Mouse (Mus musculus) left cerebral cortex, adult 18-20 months (tissue): ENCODE results near the gene Rgs6. TPM values are rescaled to one million over a fixed set of nuclear protein-coding genes. Genes with fewer than 3 reads are reported as not detected.
A peak's percentile ranks its signal among the peaks of the same experiment; 100 is the strongest.

Experiments
- DNase-seq, 2 experiments: peaks; one replicate each; pipeline ENCODE4 v3.0.0; 2021 to 2022; ENCODE audit warnings: low spot score in 2 of 2, mixed read lengths in 1 of 2
- total RNA-seq, 2 experiments: library from RNA; stranded (reverse); gene quantifications; 2 replicates each; pipeline ENCODE4 v1.2.3; 2021

The Rgs6 gene
- total RNA-seq, 2 experiments from 2014 or later: 63.9 to 70.1 TPM

DNA sequence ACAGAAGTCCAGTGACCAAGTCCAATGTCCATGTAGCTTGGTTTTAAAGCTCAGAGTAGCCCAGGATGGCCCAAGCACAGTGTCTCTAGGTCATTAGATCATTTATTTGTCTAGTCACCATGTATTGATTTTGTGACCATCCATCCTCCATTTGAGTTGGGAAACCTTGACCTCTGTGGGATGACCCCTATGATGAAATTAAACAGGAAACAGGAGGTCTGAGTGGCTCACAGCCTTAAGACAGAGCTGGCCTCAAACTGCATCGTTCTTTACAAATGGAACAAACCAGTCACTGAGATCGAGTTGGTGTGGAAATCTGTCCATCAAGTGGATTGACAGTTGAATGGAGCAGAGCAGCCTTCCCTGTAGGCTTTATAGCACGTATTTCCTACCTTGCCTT is 536.0 kb downstream of the Rgs6 start:
- no peak for DNase-seq

DNA sequence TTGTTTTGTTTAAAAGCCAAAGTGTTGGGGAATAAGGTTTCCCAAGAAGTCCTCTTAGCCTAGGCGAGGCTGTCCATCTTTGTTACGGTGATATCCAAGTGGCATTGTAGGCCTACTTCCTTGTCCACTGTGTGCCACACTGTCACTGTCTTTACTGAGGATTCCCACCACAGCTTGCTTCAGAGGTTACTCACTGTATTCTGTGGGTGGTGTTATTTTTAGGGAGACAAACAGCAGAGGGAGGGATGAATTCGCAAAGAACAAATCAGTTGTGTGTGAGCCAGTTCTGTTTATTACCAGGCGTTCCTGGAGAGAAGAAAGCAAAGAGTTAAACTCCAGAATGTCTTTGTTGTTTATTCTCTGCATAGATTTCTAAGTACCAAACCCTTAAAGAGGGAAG is 537.2 kb downstream of the Rgs6 start:
- no peak for DNase-seq

DNA sequence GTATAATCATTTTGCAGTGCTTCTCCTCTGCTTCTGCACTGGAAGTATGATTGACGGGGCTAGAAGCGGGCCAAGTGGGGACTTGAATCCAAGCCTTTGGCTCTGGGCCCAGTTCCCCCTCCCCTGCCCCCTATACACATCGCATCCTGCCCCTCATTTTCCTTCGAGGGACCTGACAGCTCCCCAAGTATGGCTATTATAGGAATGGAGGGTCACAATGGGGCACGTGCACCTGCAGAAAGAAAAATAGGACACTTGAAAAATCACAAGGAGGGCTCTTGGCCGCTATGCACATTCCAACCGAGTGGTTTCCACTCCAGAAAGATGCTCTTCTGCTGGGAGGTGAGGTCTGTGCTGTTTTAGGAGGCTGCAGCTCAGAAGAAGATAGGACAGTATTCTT is 538.8 kb downstream of the Rgs6 start:
- no peak for DNase-seq

DNA sequence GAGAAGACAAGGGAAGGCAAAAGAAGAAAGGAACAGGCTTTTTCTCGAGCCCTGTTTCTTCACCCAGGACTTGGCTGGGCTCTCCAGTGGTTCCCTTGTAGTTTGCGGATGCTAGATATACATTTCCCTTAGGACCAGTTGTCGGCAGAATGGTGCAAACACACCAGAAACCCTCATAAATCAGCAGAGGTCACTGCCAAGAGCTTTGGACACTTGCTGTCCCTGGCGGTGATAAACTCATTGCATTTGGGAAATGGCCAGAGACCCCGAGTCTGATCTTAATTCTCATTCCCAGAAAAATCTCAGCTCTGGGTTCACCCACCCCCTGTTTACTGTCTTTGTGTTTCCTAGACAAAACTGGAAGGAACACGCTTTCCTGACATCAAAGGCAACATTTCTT is 539.9 kb downstream of the Rgs6 start:
- no peak for DNase-seq

DNA sequence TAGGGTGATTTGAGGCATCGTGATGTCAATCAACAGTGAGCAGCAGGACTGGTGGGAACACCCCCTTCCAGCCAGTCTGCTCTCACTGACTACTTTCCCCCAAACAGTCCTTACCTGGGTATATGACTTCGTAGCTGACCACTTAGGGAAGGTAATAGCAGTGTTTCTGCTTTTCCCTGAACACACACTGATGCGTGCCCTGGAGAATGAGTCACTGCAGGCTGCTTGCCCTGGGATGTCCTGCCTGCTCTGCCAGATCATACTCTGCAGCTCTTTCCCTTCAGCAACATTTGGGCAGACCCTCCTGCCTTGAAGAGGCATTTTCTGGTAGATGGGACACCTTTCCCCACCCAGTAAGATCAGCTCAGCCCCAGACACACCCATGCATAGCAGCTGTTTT is 540.5 kb downstream of the Rgs6 start:
- DNase-seq: no peak

DNA sequence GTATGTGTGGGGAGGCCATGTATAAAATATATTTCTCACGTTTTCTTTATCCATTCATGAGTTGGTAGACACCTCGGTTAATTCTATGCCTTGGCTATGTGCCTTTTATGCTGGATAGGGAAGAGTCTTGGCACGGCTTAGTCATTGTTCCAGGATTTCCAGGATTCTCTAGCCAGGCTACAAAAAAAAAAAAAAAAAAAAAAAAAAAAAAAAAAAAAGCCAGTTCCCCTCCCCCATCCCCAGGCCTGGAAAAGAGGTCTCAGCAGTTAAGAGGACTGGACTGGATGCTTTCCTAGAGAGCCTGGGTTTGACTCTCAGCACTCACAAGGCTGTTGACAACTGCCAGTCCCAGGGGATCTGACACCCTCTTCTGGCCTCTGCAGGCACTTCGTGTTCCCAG is 543.3 kb downstream of the Rgs6 start:
- no peak for DNase-seq

DNA sequence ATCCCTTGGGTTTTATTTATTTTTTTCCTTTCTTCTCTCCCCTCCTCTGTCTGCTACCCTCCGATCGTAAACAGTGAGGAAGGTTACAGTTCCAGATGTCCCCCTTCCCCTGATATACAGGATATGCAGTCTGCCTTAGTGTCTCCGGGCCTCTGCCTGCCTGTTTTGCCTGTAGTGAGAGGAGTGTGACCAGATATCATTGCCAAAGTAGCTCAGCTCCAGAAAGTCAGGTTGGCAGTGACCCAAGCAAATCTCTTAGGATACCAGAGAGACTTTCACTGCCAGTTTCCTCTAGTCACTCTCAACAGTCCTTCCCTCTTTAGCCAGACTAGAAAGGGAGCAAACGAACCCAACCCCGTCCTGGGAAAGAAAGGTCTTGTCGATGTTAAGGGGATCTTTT is 545.7 kb downstream of the Rgs6 start:
- peak; percentile 41 to 48 for DNase-seq

DNA sequence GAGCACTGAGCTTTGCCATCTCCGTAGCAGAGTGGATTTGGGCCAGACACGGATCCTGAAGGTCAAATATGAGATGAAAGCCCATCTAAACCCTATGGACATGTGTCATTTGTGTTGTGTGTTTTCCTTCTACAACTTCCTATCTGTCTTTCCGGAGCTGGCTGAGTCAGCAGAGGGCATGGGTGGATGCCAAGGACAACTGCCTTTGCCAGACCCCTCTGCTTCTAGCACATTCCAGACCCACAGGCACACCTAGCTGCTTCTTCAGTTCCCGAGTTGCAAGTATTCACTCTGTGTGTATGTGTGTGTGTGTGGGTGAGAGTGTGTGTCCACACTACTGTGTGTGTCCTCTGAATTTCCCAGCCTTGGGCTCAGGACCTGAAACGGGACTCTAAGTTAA is 547.9 kb downstream of the Rgs6 start:
- DNase-seq: no peak

DNA sequence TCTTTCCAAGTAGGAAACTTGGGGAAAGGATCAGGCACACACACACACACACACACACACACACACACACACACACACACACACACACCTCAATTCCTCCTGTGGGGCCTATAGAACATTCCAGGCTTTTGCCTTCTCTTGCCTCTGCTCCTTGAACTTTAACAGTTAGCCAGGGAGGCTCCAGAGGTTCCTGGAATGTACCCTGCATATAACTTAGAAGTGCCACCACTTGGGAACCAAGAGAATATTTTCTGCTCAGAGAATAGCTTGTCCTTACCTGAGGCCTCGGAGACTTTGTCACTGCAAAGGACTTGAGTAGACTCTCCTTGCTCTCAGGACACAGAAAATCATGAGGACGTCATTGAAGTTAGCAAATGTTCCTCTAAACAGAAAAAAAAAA is 548.4 kb downstream of the Rgs6 start:
- no peak for DNase-seq

DNA sequence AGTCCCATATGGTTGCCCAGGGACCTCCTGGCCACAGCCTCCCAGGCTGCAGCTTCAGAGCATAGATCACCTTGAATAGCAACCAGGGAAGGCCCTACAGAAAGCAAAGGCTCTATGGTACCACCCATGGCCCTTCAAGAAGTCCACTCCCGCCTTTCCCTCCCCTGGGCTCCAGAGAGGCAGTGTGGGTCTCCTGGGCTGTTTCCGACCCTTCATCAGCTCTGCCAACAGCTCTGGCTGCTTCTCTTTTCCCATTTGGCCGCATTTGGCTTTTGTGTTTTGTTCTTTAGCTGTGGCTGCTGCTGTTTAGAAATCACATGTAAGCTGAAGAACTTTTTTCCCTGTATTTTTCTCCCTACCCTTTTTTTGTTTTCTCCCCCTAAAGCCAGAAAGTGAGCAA is 548.9 kb downstream of the Rgs6 start:
- no peak for DNase-seq

DNA sequence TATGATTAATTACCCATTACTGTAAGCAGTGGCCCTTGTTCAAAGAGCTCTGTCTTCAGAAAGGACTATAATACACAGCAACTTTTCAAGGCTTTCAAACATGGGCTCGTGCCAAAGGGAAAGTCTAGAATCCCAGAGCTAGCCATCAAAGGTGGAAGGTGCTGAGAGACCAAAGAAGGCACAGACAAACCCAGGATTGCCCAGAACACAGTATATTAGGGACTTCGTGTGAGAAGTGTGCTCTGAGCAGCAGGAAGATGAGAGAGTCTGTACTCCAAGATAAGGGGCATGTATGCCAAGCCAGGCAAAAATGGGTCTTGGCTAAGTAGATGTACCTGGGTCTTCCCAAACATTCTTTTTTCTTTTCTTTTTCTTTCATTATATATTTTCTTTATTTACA is 553.1 kb downstream of the Rgs6 start:
- no peak for DNase-seq

DNA sequence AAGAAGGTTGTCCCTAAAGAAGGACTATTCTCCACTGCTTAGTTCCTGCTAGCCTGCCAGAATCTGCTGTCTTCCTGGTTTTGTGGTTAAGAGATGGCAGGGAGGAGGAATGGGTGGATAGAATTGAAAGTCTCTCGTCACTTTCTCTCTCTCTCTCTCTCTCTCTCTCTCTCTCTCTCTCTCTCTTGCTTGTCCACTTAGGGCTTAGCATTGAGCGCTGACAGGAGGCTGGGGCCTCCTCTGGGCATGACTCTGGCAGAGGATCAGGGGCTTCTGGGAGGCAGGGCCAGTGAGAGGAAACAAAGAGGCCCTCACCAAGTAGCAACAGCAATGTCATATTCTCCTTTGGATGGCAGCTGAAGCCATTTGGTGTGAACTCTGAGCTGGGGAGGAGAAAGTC is 554.4 kb downstream of the Rgs6 start:
- DNase-seq: no peak

DNA sequence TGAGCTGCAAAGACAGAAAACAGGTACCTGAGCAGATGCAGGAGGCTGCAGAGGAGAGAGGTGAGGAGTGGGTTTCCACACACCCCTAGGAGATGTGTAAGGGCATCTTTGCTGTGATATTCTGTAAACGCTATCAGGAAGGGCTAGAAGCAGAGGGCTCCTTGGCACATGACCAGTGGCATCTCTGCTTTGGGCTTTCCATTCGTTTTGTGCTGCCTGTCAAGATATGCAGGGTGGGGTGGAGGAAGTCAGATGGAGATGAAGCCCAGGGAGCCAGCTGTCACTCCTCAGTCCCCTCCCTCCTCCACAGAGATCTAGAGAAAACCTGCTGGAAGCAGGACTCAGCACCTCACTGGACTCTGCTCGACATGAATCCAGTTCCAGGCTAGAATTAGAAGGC is 555.0 kb downstream of the Rgs6 start:
- no peak for DNase-seq

DNA sequence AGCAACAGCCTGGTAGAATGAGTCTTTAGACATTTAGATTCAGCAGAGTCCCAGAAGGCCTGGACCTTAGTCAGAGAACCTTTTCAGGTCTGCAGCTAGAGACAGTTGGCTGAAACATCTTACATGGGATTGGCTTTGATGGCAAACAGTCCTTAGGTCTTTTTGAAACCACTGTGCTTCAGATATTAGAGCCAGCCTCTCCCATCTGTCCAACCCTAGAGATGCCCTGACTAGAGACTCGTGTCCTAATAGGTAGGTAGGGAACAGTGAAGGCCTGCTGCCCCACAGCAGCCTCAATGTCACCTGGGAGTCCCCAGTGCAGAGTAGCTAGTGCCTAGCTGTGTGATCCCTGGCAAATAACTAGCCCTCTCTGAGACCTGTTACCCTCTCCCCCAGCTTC is 555.5 kb downstream of the Rgs6 start:
- DNase-seq: no peak

DNA sequence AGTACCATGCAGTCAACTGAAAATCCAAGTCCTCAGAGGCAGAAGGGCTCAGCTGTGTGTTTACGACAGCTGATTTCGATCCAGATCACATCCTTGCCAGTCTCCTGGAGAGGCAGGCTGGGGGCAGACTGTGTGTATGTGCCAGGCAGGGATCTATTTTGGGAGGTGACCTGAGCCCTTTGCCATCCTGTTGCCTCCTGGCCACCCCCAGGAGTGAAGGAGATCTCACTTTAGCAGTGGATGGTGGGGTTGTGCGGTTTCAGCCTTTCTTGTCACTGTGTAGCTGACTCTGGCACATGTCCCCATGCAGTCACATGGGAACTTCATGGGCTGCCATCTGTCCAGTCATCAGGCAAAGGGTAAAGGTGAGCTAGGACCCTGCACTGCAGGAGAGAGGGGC is 557.0 kb downstream of the Rgs6 start:
- DNase-seq: no peak

DNA sequence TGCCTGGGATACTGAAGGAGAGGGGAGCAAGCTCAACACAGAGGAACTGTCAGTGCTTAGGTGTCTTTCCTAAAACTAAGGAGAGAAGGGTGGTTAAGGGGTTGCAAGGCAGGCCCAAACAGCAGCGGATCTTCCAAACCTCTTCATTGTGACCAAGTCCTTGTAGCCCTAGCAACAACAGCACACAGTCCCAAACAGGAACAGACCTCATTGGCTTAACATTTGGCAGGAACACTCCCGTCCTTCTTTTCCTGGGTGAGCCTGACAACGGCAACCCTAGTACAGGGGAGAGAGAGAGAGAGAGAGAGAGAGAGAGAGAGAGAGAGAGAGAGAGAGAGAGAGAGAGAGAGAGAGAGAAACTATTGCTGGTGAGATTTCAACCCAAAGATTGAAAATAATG is 557.8 kb downstream of the Rgs6 start:
- DNase-seq: no peak

DNA sequence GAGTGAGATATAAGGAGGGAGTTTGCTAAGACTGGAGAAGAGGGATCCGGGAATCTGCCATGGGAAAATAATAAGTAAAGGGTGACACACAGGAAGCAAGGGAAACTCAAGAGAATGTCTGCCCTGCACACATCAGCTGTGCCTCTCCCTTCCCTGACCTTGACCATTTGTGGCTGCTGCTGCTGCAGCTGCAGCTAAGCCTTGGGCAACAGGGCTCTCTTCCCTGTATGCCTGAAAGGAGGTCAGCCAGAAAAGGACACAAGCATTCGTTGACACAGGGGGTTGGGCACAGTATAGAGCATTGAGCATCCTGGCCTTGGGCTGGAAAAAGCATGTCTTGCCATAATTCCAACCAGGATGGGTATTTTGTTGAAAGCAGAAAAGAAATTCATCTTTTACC is 558.8 kb downstream of the Rgs6 start:
- no peak for DNase-seq

DNA sequence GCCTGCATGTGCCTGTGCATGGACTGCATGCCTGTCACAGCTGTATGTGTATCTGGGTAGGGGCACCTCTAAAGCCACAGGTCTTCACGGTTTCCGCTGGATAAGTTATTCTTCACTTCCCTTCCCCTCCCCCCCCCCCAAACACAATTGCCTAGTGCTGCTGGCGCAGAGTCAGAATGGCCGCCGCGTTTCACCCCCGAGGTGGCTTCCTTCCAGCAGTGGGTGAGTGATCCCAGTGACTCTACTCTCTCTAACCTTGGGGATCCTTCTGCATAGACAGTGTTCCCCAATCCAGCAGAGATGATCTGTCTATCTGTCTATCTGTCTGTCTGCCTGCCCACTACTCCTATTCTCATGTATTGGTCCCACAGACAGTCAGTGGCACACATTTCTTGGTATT is 561.9 kb downstream of the Rgs6 start:
- DNase-seq: no peak

DNA sequence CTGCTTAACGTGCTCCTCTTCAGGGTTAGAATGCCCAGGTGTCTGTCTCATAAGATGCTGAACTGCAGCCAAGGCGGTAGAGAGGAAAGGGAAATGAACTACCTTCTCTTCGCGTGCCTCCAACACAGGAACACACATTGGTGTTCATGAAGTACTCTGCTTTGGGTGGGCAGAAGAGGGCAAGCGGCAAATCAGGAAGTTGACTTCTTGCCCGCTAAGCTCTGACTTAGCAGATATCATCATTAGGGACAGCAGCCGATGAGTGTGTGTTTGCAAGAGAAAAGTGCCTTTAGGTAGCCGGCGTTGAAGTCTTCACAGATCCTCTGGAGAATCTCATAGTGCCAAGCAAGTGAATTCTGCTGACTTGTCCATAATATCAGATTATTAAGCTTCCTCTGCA is 562.7 kb downstream of the Rgs6 start:
- DNase-seq: no peak

DNA sequence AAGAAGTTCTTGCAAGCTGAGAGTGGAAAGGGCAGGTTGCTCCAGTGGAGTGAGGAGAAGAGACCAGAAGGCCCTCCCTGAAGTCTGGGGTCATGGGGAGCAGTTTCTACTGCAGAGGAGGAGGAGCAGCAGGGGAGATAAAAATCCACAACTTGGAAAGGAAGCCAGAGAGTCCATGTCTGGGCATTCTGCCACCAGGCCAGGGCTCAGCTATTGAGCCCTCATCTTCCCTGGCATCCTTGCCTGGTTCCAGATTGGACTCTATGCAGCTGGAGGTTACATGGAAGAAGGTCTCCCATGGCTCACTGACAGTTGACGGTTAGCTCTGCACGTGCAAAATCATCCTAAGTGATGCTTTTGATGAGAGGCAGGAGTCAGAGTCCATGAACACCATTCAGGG is 563.4 kb downstream of the Rgs6 start:
- DNase-seq: no peak

DNA sequence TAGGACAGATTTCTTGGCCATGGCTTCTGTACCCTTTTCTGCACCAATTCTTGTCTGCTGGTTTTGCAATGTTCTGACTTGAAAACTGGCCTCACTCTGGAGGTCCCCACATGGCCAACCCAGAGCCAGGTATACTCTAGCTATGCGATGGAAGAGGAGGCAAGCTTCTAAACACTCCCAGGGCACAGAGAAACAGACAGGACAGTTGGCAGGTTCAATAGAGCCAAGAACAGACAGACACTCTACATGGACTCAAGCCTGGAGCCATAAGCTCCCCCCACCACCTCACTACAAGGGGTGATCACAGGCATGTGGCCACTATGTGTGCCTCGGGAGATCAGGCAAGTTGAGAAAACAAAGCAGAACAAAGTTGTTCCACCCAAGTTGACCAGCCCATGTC is 572.1 kb downstream of the Rgs6 start:
- no peak for DNase-seq

DNA sequence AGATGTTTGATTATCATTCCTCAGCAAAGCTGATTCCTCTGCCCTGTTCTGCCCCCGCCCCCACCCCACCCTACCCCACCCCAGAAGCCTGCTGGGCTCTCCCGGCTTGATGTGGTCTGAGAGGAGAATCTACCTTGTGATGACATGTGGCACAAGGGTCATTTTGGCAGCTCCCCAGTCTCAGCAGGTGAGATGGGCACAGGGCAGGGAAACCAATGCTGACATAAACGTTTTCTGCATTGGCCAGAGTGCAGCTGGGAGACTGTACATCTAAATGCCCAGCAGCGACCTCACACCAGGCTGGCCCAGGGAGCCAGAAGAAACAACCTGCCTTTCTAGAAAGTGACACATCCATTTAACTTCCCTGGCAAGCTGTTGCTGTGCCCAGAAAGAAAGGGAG is 572.6 kb downstream of the Rgs6 start:
- DNase-seq: no peak

DNA sequence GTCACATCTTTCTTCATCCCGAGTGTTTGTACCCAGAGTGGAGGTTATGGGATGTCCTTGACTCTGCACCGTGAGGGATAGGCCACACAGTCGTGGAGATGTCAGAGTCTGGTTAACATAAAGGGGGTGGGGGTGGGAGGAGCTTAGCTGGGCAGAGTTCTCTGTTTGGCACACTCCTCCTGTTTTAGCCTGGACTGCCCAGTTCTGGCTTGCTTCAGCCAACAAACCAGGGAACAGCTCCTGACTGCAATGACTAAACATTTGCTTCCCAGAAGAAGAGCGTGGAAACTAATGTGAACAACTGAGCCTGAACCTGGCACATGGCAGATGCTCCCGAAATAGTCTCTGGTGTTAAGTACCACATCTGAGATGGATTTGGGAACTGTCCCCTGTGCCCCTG is 575.6 kb downstream of the Rgs6 start:
- DNase-seq: no peak

DNA sequence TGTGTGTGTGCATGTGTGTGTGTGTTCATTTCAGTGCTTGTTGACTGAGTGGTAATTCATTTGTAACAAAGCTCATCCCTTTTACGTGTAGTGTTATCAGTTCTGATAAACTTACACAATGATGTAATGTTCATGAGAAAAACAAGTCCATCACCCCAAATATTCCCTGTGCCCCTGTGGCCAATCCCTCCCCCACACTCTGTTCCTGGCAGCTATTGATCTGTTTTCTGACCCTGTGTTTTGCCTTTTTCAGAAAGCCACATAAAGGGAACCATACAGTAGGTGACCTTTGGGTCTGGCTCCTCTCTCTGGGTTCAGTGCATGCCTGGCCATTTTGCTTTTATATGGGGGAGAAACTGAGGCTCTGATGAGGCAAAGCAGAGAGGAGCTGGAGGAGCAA is 577.0 kb downstream of the Rgs6 start:
- DNase-seq: no peak

DNA sequence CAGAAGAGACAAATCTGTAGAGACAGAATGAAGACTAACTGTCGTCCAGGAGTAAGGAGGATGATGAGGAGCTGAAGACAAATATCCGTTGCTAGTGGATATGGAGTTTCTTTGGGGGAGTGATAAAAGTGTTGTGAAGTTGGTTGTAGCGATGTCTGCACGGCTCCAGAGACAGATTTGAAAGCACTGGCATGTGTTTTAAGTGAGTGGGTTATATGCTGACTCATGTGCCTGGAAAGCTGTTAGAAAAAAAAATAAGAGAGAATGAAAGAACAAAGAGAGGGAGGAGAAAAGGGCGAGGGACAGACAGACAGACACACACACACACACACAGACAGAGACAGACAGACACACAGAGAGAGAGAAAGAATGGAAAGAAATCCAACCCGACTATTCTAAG is 580.2 kb downstream of the Rgs6 start:
- peak; percentile 36 to 52 for DNase-seq
